In genomic region chr2:26234253-26234652, GRCm38 (mm10) we compare ENCODE assay signal across 23 mouse cellular contexts. TPM values are rescaled to one million over a fixed set of nuclear protein-coding genes. Genes with fewer than 3 reads are reported as not detected.
DNase-seq lines count a peak whose midpoint lies in the region; ATAC-seq and TF ChIP-seq lines count a peak whose summit lies in the region.
"Had no signal": no experiment of that assay in that cellular context is flagged by ENCODE, and none has a peak within 500 bp of the region (broad histone marks: within the 10 kb centered on the region; RNA-seq: fewer than 3 reads in every experiment).

No protein-coding gene starts in this region.

- H3K9me3 ChIP-seq in heart, embryonic 10.5 days, result no peaks in the 10 kb centered on the region
- no peaks in the 10 kb centered on the region for H3K9me3 ChIP-seq in midbrain, embryonic 11.5 days (ENCODE audit: control insufficient read depth, low read length)
- no peaks in the 10 kb centered on the region for H3K9me3 ChIP-seq in midbrain, embryonic 10.5 days (replicated peaks)
- no peaks in the 10 kb centered on the region for H3K9me3 ChIP-seq in G1E (replicated peaks)
- H3K9me3 ChIP-seq: forebrain, embryonic 13.5 days; limb, embryonic 12.5 days; liver, embryonic 15.5 days had no signal

- no peak overlapping the region for H3K27ac ChIP-seq in heart, embryonic 10.5 days
- H3K27ac ChIP-seq in midbrain, embryonic 11.5 days (ENCODE audit: low read depth, low read length), result no peak overlapping the region
- no peak overlapping the region for H3K27ac ChIP-seq in midbrain, embryonic 10.5 days (replicated peaks)
- H3K27ac ChIP-seq: forebrain, embryonic 13.5 days; limb, embryonic 12.5 days; liver, embryonic 15.5 days had no signal

- 57% methylated on average over 5 of the region's 5 CpGs for WGBS in heart, embryonic 10.5 days
- WGBS in midbrain, embryonic 11.5 days, result 88% methylated on average over 5 of the region's 5 CpGs
- 89% methylated on average over 5 of the region's 5 CpGs for WGBS in midbrain, embryonic 10.5 days

- no peak overlapping the region for H3K9ac ChIP-seq in midbrain, embryonic 11.5 days (ENCODE audit: low read length)
- H3K9ac ChIP-seq: limb, embryonic 12.5 days; liver, embryonic 15.5 days had no signal

- no peak overlapping the region for H3K4me2 ChIP-seq in midbrain, embryonic 11.5 days
- H3K4me2 ChIP-seq: forebrain, embryonic 13.5 days; limb, embryonic 12.5 days; liver, embryonic 15.5 days had no signal

- H3K36me3 ChIP-seq in heart, embryonic 10.5 days, result no peaks in the 10 kb centered on the region
- no peaks in the 10 kb centered on the region for H3K36me3 ChIP-seq in midbrain, embryonic 11.5 days (ENCODE audit: control insufficient read depth, insufficient read depth, low read length)
- peaks cover 8% of the 10 kb centered on the region for H3K36me3 ChIP-seq in midbrain, embryonic 10.5 days
- H3K36me3 ChIP-seq in G1E (replicated peaks), result peaks cover 53% of the 10 kb centered on the region
- H3K36me3 ChIP-seq: limb, embryonic 12.5 days; liver, embryonic 15.5 days had no signal

- ATAC-seq in midbrain, embryonic 11.5 days (ENCODE audit: low FRiP score), result no peak
- no peak; the same call in 1 of the 2 replicates for ATAC-seq in G1E (ENCODE audit: extremely low read depth, insufficient number of reproducible peaks, low FRiP score, poor library complexity, severe bottlenecking)
- ATAC-seq in megakaryocyte progenitor cell, adult 5-6 weeks (replicated peaks; ENCODE audit: poor library complexity), result peak; percentile 19; the same call in 1 of the 2 replicates
- ATAC-seq in megakaryocyte, adult 5-6 weeks (ENCODE audit: poor library complexity, severe bottlenecking), result no peak
- ATAC-seq: forebrain, embryonic 13.5 days; hindbrain, embryonic 16.5 days had no signal

- H3K27me3 ChIP-seq in heart, embryonic 10.5 days (ENCODE audit: insufficient read depth, poor library complexity, severe bottlenecking), result no peaks in the 10 kb centered on the region
- no peaks in the 10 kb centered on the region for H3K27me3 ChIP-seq in midbrain, embryonic 11.5 days (ENCODE audit: control insufficient read depth, insufficient read depth, low read length)
- H3K27me3 ChIP-seq in midbrain, embryonic 10.5 days (ENCODE audit: low read depth, poor library complexity, severe bottlenecking), result no peaks in the 10 kb centered on the region
- no peaks in the 10 kb centered on the region for H3K27me3 ChIP-seq in G1E (ENCODE audit: insufficient read depth, low read length)
- H3K27me3 ChIP-seq: forebrain, embryonic 13.5 days; limb, embryonic 12.5 days; liver, embryonic 15.5 days had no signal

- DNase-seq in heart, embryonic 10.5 days (ENCODE audit: low spot score), result no peak
- DNase-seq in heart, postnatal 36 days, result no peak
- DNase-seq in midbrain, embryonic 11.5 days (ENCODE audit: low spot score, missing footprints), result peak; percentile 37
- DNase-seq in midbrain, embryonic 10.5 days (ENCODE audit: low spot score), result no peak
- peak; percentile 39 for DNase-seq in G1E (ENCODE audit: low spot score)
- DNase-seq: cerebellum, adult 2 months; gastrocnemius, postnatal 10 days; kidney, postnatal 10 days; lung, postnatal 10 days; right cerebral cortex, postnatal 25 days had no signal

- intact Hi-C loops in heart, postnatal 36 days (cut with DNase I), result no loop called here

- TF ChIP-seq CTCF in G1E (IDR thresholded peaks at IDR 0.05; ENCODE audit: low read depth, low read length), result no peak

- peaks cover 49% of the 10 kb centered on the region for H3K4me1 ChIP-seq in heart, embryonic 10.5 days
- peaks cover 14% of the 10 kb centered on the region; the same call in 1 of the 2 replicates for H3K4me1 ChIP-seq in midbrain, embryonic 11.5 days (ENCODE audit: control insufficient read depth, insufficient read depth, low read length)
- H3K4me1 ChIP-seq in midbrain, embryonic 10.5 days, result peaks cover 23% of the 10 kb centered on the region
- peaks cover 62% of the 10 kb centered on the region for H3K4me1 ChIP-seq in G1E (ENCODE audit: insufficient read depth, low read depth, low read length)

- 0 out of 2 replicates have a peak overlapping the region, but pooled peaks have one; percentile 12 for H3K4me3 ChIP-seq in heart, embryonic 10.5 days
- H3K4me3 ChIP-seq in midbrain, embryonic 11.5 days (ENCODE audit: low read depth, low read length), result no peak overlapping the region
- H3K4me3 ChIP-seq in midbrain, embryonic 10.5 days, result no peak overlapping the region
- H3K4me3 ChIP-seq in G1E (ENCODE audit: low read depth, low read length), result no peak overlapping the region
- H3K4me3 ChIP-seq: erythroblast, embryonic 14.5 days; forebrain, embryonic 13.5 days; limb, embryonic 12.5 days; liver, embryonic 15.5 days had no signal

RNA-seq across cellular contexts. Expression of gene Qsox2, which starts 3.1 kb away (rescaled TPM):
- 16.5 and 18.8 TPM in 2 replicates for polyA plus RNA-seq in heart, embryonic 10.5 days (2016; fragmentation: Nextera tagmentation; extraction: Ambion mirVana)
- 10 to 100 TPM; 19.0 to 19.7 TPM for total RNA-seq in heart, postnatal 36 days (2021)
- polyA plus RNA-seq in midbrain, embryonic 11.5 days (2014; fragmentation: Nextera tagmentation; extraction: Ambion mirVana), result 18.2 and 18.4 TPM in 2 replicates
- 21.0 and 21.3 TPM in 2 replicates for polyA plus RNA-seq in midbrain, embryonic 10.5 days (2016; fragmentation: Nextera tagmentation; extraction: Ambion mirVana)
- total RNA-seq in G1E (2014; fragmentation: Nextera tagmentation), result 10.8 and 12.2 TPM in 2 replicates
- 6.8 and 6.9 TPM in 2 replicates for total RNA-seq in G1E (2017)
- polyA plus RNA-seq in G1E (2012), result 7.6 TPM in 2 replicates
- 6.9 and 10.3 TPM in 2 replicates for total RNA-seq in megakaryocyte progenitor cell, adult 5-6 weeks (2015)
- total RNA-seq in megakaryocyte progenitor cell, adult 5-6 weeks (2017), result 5.3 and 5.9 TPM in 2 replicates
- 3.5 and 4.7 TPM in 2 replicates for total RNA-seq in megakaryocyte, adult 5-6 weeks (2015)
- total RNA-seq in megakaryocyte, adult 5-6 weeks (2017), result 1.9 and 2.5 TPM in 2 replicates

RNA-seq across cellular contexts. Expression of gene Lhx3, which starts 26.2 kb away (rescaled TPM):
- polyA plus RNA-seq in heart, embryonic 10.5 days (2016; fragmentation: Nextera tagmentation; extraction: Ambion mirVana), result 0.09 and 0.48 TPM in 2 replicates
- total RNA-seq in heart, postnatal 36 days (2021), result not detected
- 0.10 and 0.30 TPM in 2 replicates for polyA plus RNA-seq in midbrain, embryonic 11.5 days (2014; fragmentation: Nextera tagmentation; extraction: Ambion mirVana)
- polyA plus RNA-seq in midbrain, embryonic 10.5 days (2016; fragmentation: Nextera tagmentation; extraction: Ambion mirVana), result 0.35 and 0.49 TPM in 2 replicates
- not detected in 2 replicates for total RNA-seq in G1E (2014; fragmentation: Nextera tagmentation)
- total RNA-seq in G1E (2017), result not detected in 2 replicates
- polyA plus RNA-seq in G1E (2012), result not detected in 2 replicates
- total RNA-seq in megakaryocyte progenitor cell, adult 5-6 weeks (2015), result not detected in 2 replicates
- total RNA-seq in megakaryocyte progenitor cell, adult 5-6 weeks (2017), result not detected in 2 replicates
- total RNA-seq in megakaryocyte, adult 5-6 weeks (2015), result not detected in 2 replicates
- total RNA-seq in megakaryocyte, adult 5-6 weeks (2017), result not detected in 2 replicates
- total RNA-seq: common myeloid progenitor, adult 5-6 weeks; gastrocnemius, postnatal 10 days; heart, adult 18-20 months; hematopoietic stem cell, adult 5-6 weeks; layer of hippocampus, postnatal 25 days; left cerebral cortex, postnatal 10 days had no signal
- polyA plus RNA-seq: erythroblast, embryonic 14.5 days; kidney, adult 2 months; limb, embryonic 12.5 days; liver, embryonic 15.5 days had no signal

Comparison
In these comparisons a context has a peak if more than half of its experiments do, and no peak if none do; other contexts are left out.
1. DNase-seq: peak in midbrain, embryonic 11.5 days (single experiment) and G1E (single experiment); none in heart, embryonic 10.5 days (single experiment), heart, postnatal 36 days (0 of 2) and midbrain, embryonic 10.5 days (single experiment).